Mouse (Mus musculus): ENCODE measurements around the gene Slc22a15. TPM values are rescaled to one million over a fixed set of nuclear protein-coding genes. Genes with fewer than 3 reads are reported as not detected.

The Slc22a15 gene
- 2.8 and 3.5 TPM in 2 replicates for polyA plus RNA-seq (2016; fragmentation: Nextera tagmentation; extraction: Ambion mirVana)

DNA sequence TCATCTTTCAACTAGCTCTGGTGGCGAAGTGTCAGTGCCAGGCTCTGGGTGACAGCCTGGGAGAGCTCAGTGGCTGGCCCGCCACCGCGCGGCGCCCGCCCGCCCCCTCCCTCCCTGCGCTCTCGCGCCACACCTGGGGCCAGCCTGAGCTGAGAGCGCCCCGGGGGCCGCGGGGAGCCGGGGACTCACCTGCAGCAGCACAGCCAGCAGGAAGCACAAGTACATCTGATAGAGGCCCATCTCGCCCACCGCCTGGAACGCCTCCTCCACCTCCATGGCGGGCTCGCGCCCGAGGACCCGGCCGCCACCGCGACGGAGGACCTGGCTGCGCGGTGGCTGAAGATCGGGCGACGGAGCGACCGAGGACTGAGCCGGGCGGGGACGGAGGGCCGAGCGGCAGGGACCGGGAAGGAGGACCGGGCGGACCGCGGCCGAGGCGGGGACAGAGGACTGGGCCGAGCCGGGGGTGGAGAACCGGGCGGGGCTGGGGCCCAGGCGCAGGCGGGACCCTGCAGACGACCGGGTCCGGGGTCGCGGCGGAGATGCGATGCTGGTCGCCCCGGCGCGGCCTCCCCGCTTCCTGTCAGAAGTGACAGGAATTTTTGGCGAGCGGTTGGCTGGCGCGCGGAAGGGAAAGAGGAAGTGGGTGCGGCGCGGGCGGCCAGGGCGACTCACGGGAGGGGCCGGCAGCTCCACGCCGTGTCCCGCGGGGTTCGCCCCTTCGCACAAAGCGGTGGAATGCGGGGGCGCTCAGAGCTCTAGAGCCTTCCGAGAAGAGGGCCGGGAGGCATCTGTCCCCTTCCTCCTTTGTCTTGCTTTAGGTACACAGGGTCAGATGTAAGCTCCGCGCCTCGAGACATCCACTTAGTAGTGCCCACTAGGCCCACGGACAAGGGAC, at the start of gene Slc22a15:
TSS of gene Slc22a15 (minus strand) at position 611 of the 898 bp plus-strand sequence.
- Histone ChIP-seq H3K4me3 (peak within 1 kb of the TSS; percentile 75), H3K4me1 (peaks cover 49% of the 10 kb centered on the region), H3K27me3 (ENCODE audit: low read depth, poor library complexity, severe bottlenecking) (0 out of 2 replicates have a peak, but pooled peaks cover 3% of the 10 kb centered on the region), H3K27ac (peak within 1 kb of the TSS; percentile 93), H3K9me3 (replicated peaks) (no peaks in the 10 kb centered on the region), H3K36me3 (no peaks in the 10 kb centered on the region)
- WGBS, result under 1% methylated on average over 89 of the region's 92 CpGs
- DNase-seq (ENCODE audit: low spot score), result peak; percentile 84

DNA sequence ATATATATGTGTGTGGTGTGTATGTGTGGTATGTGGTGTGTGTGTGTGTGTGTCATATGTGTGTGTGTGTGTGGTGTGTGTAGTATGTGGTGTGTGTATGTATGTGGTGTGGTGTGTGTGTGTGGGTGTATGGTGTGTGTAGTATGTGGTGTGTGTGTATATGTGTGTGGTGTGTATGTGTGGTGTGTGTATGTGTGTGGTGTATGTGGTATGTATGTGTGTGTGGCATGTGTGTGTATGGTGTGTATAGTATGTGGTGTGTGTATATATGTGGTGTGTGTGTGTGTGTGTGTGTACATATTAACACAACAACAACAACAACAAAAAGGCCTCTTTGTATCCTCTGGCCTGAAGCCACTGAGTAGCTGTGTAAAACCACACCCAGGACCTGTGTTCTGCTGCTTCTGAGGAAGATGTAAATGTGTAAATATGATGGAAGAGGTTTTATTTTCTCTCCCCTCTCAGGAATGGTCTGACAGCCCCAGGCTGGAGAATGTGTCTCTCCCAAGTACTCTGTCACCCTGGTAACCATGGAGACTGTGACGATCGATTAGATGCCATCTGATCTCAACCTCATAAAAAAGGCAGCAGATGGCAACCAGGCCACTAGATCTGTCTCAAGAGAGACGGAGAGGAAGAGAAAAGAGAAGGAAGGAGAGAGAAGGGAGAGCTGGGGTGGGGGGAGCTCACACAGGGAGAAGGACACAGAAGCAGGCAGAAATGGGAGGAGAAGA, 42.7 kb upstream of the Slc22a15 start:
- no peaks in the 10 kb centered on the region; the same call in 1 of the 2 replicates for H3K27me3 ChIP-seq (ENCODE audit: low read depth, poor library complexity, severe bottlenecking)
- WGBS, result 11% methylated on average over 3 of the region's 3 CpGs
- no peak for DNase-seq (ENCODE audit: low spot score)
- peaks cover 24% of the 10 kb centered on the region for H3K4me1 ChIP-seq
- H3K9me3 ChIP-seq (replicated peaks), result no peaks in the 10 kb centered on the region
- H3K36me3 ChIP-seq, result no peaks in the 10 kb centered on the region
- H3K27ac ChIP-seq, result no peak overlapping the region
- no peak overlapping the region for H3K4me3 ChIP-seq

DNA sequence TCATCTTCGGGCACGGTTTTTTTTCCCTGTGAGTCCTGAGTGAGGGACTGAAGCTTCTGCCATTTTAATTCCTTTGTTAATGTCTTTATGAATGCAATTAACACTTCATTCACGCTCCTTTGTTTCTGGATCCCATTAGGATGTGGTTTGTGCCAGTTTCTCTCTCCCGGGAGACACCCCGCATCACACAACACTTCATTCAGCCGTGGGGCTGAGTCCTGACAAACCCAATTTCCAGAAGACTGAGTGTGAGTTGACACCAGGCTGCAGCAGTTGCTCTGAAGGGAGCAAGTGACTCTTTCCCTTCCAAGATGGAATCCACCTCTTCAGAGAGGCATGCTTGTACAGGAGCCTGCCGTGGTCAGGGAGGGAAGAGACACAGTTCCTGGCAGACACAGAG, 40.1 kb upstream of the Slc22a15 start:
- 35% methylated on average over 7 of the region's 7 CpGs for WGBS
- Histone ChIP-seq H3K27ac (no peak overlapping the region), H3K36me3 (no peaks in the 10 kb centered on the region), H3K4me3 (no peak overlapping the region), H3K27me3 (ENCODE audit: low read depth, poor library complexity, severe bottlenecking) (no peaks in the 10 kb centered on the region; the same call in 1 of the 2 replicates), H3K9me3 (replicated peaks) (no peaks in the 10 kb centered on the region), H3K4me1 (peaks cover 24% of the 10 kb centered on the region)
- DNase-seq (ENCODE audit: low spot score), result peak; percentile 56

DNA sequence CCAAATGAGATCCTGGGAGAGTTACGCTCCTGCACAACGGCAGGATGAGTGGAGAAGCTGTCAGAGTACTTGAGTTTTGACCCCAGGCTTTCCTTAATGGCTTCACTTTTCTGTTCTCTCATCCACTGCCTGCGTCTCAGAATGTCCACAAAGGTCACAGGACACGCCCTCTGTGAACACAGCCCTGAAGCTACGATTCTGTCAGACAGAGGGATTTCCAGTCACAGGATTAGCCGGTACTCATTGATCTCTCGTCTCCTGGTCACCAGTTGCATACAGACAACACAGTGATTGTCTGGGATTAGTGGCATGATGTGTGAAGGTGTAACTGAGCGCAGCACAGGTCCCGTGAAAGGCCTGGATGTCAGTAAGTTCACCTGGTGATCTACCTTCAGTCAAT, 39.2 kb upstream of the Slc22a15 start:
- H3K4me1 ChIP-seq, result peaks cover 24% of the 10 kb centered on the region
- H3K36me3 ChIP-seq, result no peaks in the 10 kb centered on the region
- H3K27ac ChIP-seq, result no peak overlapping the region
- H3K27me3 ChIP-seq (ENCODE audit: low read depth, poor library complexity, severe bottlenecking), result no peaks in the 10 kb centered on the region; the same call in 1 of the 2 replicates
- H3K9me3 ChIP-seq (replicated peaks), result no peaks in the 10 kb centered on the region
- no peak for DNase-seq (ENCODE audit: low spot score)
- 8% methylated on average over 9 of the region's 9 CpGs for WGBS
- no peak overlapping the region for H3K4me3 ChIP-seq

DNA sequence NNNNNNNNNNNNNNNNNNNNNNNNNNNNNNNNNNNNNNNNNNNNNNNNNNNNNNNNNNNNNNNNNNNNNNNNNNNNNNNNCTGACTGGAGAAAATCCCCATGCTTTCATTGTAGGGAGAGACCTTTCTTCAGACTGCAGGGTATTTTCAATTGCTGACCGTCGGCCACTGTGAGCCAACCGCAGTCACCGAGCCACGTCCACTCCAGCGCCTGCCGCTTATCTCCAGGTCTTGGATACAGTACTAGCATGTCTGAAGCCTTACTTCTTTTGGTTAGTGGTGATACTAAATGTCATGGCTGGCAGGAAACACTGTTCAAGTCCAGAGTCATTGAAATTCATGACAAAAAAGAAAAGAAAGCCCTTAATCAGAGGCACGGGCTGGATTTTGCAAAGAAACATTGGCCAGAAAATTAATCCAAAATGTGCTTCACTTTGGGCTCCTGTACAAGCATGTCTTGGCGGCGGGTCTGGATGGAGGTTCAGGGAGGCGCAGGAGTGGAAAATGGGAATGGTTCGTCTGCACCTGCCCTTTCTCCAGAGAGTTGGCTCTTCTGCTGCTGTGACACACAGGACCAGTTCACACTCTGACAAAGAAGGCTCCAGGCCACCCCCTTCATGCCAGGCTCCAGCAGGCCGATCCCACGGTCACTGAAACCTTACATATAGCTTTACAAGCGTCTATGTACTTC, 37.0 kb upstream of the Slc22a15 start:
- no peaks in the 10 kb centered on the region for H3K36me3 ChIP-seq
- H3K4me1 ChIP-seq, result peaks cover 17% of the 10 kb centered on the region
- WGBS, result 97% methylated on average over 15 of the region's 15 CpGs
- no peak for DNase-seq (ENCODE audit: low spot score)
- no peak overlapping the region for H3K4me3 ChIP-seq
- H3K27me3 ChIP-seq (ENCODE audit: low read depth, poor library complexity, severe bottlenecking), result no peaks in the 10 kb centered on the region; the same call in 1 of the 2 replicates
- H3K9me3 ChIP-seq (replicated peaks), result no peaks in the 10 kb centered on the region
- H3K27ac ChIP-seq, result no peak overlapping the region

DNA sequence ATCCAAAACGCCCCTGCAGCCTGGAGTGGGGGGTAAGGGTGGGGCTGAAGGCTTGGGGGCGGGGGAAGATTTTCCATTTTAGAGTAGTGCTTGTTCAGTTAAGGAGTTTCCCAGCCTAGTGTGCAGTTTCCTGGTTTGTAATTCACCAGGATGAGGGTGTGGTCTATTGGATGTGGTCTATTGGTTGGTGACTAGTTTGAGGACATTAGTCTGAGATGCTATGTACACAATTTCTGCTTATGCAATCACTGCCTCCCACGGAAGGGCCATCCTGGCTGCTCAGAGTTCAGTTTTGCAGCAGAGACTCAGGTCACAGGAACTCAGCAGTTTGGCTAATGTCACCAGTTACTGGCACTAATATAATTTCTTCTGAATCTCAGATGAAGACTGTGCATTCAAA, 33.8 kb upstream of the Slc22a15 start:
- no peak overlapping the region for H3K4me3 ChIP-seq
- H3K27me3 ChIP-seq (ENCODE audit: low read depth, poor library complexity, severe bottlenecking), result no peaks in the 10 kb centered on the region
- H3K27ac ChIP-seq, result no peak overlapping the region
- 77% methylated on average over 3 of the region's 3 CpGs for WGBS
- no peaks in the 10 kb centered on the region for H3K36me3 ChIP-seq
- no peak for DNase-seq (ENCODE audit: low spot score)
- no peaks in the 10 kb centered on the region for H3K9me3 ChIP-seq (replicated peaks)
- peaks cover under 1% of the 10 kb centered on the region; the same call in 1 of the 2 replicates for H3K4me1 ChIP-seq

DNA sequence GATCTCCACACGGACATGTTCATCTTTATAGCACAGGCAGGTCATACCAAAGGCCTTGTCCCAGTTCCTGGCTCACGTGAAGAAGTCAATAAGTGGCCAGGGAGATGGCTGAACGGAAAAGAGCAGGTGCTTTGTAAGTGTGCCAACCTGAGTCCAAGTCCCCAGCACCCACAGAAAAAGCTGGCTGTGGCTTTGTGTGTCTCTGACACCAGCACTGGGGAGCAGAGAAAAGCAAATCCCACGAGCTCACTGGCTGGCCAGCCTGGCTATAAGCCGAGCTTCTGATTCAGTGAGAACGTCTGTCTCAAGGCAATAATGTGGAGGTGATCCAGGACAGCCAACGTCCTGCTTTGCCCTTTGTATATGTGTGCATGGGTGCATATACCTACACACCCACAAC, 29.3 kb upstream of the Slc22a15 start:
- Histone ChIP-seq H3K4me3 (no peak overlapping the region), H3K4me1 (peaks cover 11% of the 10 kb centered on the region), H3K36me3 (no peaks in the 10 kb centered on the region), H3K9me3 (replicated peaks) (no peaks in the 10 kb centered on the region), H3K27ac (no peak overlapping the region), H3K27me3 (ENCODE audit: low read depth, poor library complexity, severe bottlenecking) (no peaks in the 10 kb centered on the region)
- WGBS, result 78% methylated on average over 7 of the region's 7 CpGs
- DNase-seq (ENCODE audit: low spot score), result no peak

DNA sequence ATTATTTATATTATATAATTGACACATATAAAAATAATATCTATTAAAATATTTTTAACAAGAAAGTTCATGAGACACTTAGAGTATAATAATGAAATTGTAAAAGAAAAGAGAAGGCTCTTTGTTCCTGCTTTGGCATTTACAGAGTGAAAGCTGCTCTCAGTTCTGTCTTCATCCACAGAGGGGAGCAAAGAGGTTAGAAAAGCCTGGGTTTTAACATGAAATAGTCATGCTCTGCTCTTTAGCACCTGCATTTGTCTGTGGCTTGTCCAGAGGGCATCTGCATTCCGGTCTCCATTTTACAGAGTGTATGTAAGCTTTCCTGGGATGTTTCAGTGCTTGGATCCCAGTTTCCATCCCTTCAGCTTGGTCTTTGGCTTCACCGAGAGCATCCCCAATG, 28.3 kb upstream of the Slc22a15 start:
- 94% methylated on average over 2 of the region's 2 CpGs for WGBS
- Histone ChIP-seq H3K27ac (no peak overlapping the region), H3K36me3 (no peaks in the 10 kb centered on the region), H3K4me3 (no peak overlapping the region), H3K9me3 (replicated peaks) (no peaks in the 10 kb centered on the region), H3K4me1 (peaks cover 18% of the 10 kb centered on the region), H3K27me3 (ENCODE audit: low read depth, poor library complexity, severe bottlenecking) (no peaks in the 10 kb centered on the region)
- no peak for DNase-seq (ENCODE audit: low spot score)

DNA sequence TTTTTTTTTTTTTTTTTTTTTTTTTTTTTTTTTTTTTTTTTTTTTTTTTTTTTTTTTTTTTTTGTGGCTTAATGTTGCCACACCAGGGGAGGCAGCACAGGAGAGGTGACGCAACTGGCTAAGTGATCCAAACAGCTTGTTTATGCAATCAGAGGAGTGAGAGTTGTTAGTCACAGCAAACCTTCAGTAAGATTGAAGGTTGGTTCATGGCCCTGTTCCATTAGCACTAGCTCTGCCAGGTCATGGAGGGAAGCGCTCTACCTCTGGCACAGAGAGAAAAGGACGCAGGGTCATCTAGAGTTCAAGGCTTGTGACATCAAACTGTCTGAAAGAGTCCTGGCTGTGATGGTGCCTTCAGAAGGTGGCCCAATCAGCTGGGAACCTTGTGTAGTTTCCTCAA, 24.3 kb upstream of the Slc22a15 start:
- DNase-seq (ENCODE audit: low spot score), result no peak

DNA sequence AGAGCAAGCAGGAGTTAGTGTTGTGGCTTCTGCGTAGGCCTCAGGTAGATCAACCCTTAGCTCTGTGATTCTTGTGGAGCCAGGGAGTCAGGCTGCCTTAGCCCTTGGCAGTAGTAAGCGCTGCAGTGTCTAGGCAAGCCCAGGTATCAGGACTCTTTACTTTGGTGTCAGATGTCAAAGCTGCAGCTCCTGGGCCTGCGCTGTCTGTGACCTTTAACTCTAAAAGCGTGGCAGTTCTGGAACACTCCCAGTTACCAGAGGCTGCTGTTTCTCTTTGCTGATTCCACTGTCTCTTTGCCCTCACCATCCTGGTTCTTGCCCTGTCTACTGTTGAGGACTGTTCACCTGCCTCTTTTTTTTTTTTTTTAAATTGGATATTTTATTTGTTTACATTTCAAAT, 23.0 kb upstream of the Slc22a15 start:
- no peaks in the 10 kb centered on the region for H3K27me3 ChIP-seq (ENCODE audit: low read depth, poor library complexity, severe bottlenecking)
- WGBS, result 39% methylated on average over 4 of the region's 4 CpGs
- DNase-seq (ENCODE audit: low spot score), result no peak
- peaks cover 26% of the 10 kb centered on the region for H3K4me1 ChIP-seq
- H3K36me3 ChIP-seq, result no peaks in the 10 kb centered on the region
- H3K4me3 ChIP-seq, result no peak overlapping the region
- H3K9me3 ChIP-seq (replicated peaks), result no peaks in the 10 kb centered on the region
- no peak overlapping the region for H3K27ac ChIP-seq

More for the DNA sequence above, 24.3 kb upstream of the Slc22a15 start:
- Histone ChIP-seq H3K27me3 (ENCODE audit: low read depth, poor library complexity, severe bottlenecking) (no peaks in the 10 kb centered on the region), H3K4me1 (peaks cover 26% of the 10 kb centered on the region), H3K36me3 (no peaks in the 10 kb centered on the region), H3K9me3 (replicated peaks) (no peaks in the 10 kb centered on the region), H3K27ac (no peak overlapping the region), H3K4me3 (no peak overlapping the region)
- WGBS, result 43% methylated on average over 3 of the region's 3 CpGs

DNA sequence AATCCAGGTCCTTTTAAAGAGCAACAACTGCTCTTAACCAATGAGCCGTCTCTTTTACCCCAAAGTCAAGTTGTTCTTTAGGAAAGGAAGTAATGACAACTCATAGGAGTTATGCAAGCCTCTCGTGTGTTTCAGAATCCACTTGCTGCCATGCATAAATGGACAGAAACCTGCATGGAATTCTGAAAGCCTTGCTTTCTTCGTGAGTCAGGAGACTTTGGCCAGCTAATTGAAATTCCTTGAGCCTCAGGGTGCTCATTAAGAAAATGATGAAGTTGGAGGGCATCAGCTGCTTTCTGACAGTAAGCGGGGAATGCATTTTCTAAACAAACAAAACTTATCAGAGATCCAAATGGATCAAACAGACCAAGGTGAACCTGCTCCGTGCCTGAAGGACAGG, 21.0 kb upstream of the Slc22a15 start:
- Histone ChIP-seq H3K9me3 (replicated peaks) (no peaks in the 10 kb centered on the region), H3K36me3 (no peaks in the 10 kb centered on the region), H3K27me3 (ENCODE audit: low read depth, poor library complexity, severe bottlenecking) (no peaks in the 10 kb centered on the region), H3K27ac (no peak overlapping the region), H3K4me1 (peaks cover 18% of the 10 kb centered on the region; the same call in 1 of the 2 replicates), H3K4me3 (no peak overlapping the region)
- DNase-seq (ENCODE audit: low spot score), result no peak
- WGBS, result 88% methylated on average over 5 of the region's 5 CpGs

DNA sequence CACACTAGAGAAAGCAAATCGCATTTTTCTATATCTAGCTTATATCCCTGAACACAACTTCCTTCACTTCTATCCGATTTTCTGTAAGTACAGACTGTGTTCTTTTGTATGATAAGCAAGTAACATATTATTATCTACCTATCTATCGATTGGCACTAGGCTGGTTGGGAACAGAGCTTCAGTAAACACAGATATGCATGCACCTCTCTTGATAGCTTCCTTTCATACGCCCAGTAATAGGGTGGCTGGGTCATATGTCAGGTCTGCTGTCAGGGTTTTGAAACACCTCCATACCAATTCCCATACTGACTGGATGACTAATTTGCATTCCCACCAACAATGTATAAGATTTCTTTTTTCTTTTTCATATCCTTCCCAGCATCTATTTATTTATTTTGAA, 16.2 kb upstream of the Slc22a15 start:
- Histone ChIP-seq H3K27ac (no peak overlapping the region), H3K4me1 (no peaks in the 10 kb centered on the region), H3K27me3 (ENCODE audit: low read depth, poor library complexity, severe bottlenecking) (no peaks in the 10 kb centered on the region), H3K36me3 (no peaks in the 10 kb centered on the region), H3K4me3 (no peak overlapping the region), H3K9me3 (replicated peaks) (no peaks in the 10 kb centered on the region)
- DNase-seq (ENCODE audit: low spot score), result no peak
- WGBS, result 84% methylated on average over 4 of the region's 4 CpGs

Data from limb, embryonic 10.5 days (tissue).